Mouse (Mus musculus) heart, embryonic 14.5 days (tissue): ENCODE data around the gene Pdzd2. TPM values are rescaled to one million over a fixed set of nuclear protein-coding genes. Genes with fewer than 3 reads are reported as not detected.

Source experiments
- ATAC-seq: fragments of 200-750 bp; cut with Nextera tagmentation; 2 replicates; pipeline ENCODE4 v1.8.0; 2017; ENCODE audit warnings: low read depth, moderate TSS enrichment; ENCODE audit not compliant: insufficient number of reproducible peaks, insufficient read depth, low FRiP score
- H3K27ac ChIP-seq, 2 experiments: fragments of 200-500 bp in 1 of 2; fragments of 300-500 bp in 1 of 2; sonication (generic) in 1 of 2; replicated peaks in 1 of 2; 2 replicates each; pipeline ENCODE4 v1.5.1; 2012 to 2014; ENCODE audit warnings: low read depth in 2 of 2, low read length in 2 of 2, control low read depth in 1 of 2, mild to moderate bottlenecking in 1 of 2, mixed read lengths in 1 of 2; ENCODE audit not compliant: control insufficient read depth in 1 of 2, insufficient read depth in 1 of 2
- H3K27me3 ChIP-seq: fragments of 300-500 bp; sonication (generic); 2 replicates; pipeline ENCODE4 v1.6.1; 2014; ENCODE audit warnings: mild to moderate bottlenecking, low read length, control low read depth; ENCODE audit not compliant: control insufficient read depth, insufficient read depth
- H3K36me3 ChIP-seq: fragments of 300-500 bp; sonication (generic); 2 replicates; pipeline ENCODE4 v1.6.1; 2014; ENCODE audit warnings: mild to moderate bottlenecking, control low read depth, low read length, mixed read lengths; ENCODE audit not compliant: control insufficient read depth, insufficient read depth
- H3K4me1 ChIP-seq, 2 experiments: fragments of 200-500 bp in 1 of 2; fragments of 300-500 bp in 1 of 2; sonication (generic) in 1 of 2; 2 replicates each; pipeline ENCODE4 v1.6.1; 2012 to 2014; ENCODE audit warnings: low read length in 2 of 2, control low read depth in 1 of 2, mixed read lengths in 1 of 2; ENCODE audit not compliant: control insufficient read depth in 2 of 2, insufficient read depth in 2 of 2
- H3K4me2 ChIP-seq: fragments of 300-500 bp; sonication (generic); 2 replicates; pipeline ENCODE4 v1.6.1; 2014; ENCODE audit warnings: mild to moderate bottlenecking, low read length
- H3K4me3 ChIP-seq, 2 experiments: fragments of 200-500 bp in 1 of 2; fragments of 300-500 bp in 1 of 2; sonication (generic) in 1 of 2; 2 replicates each; pipeline ENCODE4 v1.5.1; 2012 to 2014; ENCODE audit warnings: low read length in 2 of 2, mild to moderate bottlenecking in 2 of 2, control low read depth in 1 of 2, low read depth in 1 of 2, moderate library complexity in 1 of 2; ENCODE audit not compliant: control insufficient read depth in 1 of 2, insufficient read depth in 1 of 2
- H3K9ac ChIP-seq: fragments of 300-500 bp; sonication (generic); 2 replicates; pipeline ENCODE4 v1.6.1; 2014; ENCODE audit warnings: mild to moderate bottlenecking, low read length
- H3K9me3 ChIP-seq: fragments of 300-500 bp; sonication (generic); 2 replicates; pipeline ENCODE4 v1.6.1; 2016; ENCODE audit warnings: low read length, control low read depth; ENCODE audit not compliant: control insufficient read depth
- WGBS: fragments of 180-500 bp; shearing (Covaris S2); extraction: QIAGEN DNeasy Blood & Tissue Kit; methylation state at CpG from one replicate; pipeline ENCODE4 v1.1.7; 2014; 5-methylcytosine and 5-hydroxymethylcytosine counted together
- polyA plus RNA-seq: library from polyadenylated mRNA; unstranded; fragments of >200 nt; fragmentation: Nextera tagmentation; extraction: Ambion mirVana; gene quantifications from 2 replicates; pipeline ENCODE4 v1.2.1, GENCODE M21; 2014

The Pdzd2 gene
- polyA plus RNA-seq, 1 experiment from 2014 or later = 16.8 TPM

GRCm38 (mm10) chr15:12427818-12428217, 311.9 kb downstream of the Pdzd2 start:
- H3K4me3 ChIP-seq = no peak overlapping the region
- H3K4me1 ChIP-seq = peaks cover 0 to 6% of the 10 kb centered on the region in 2 experiments; a peak in 2 of 4 replicates
- H3K27me3 ChIP-seq = no peaks in the 10 kb centered on the region
- H3K4me2 ChIP-seq = no peak overlapping the region
- no peaks in the 10 kb centered on the region for H3K36me3 ChIP-seq
- H3K27ac ChIP-seq = no peak overlapping the region
- no peak overlapping the region for H3K9ac ChIP-seq
- H3K9me3 ChIP-seq = no peaks in the 10 kb centered on the region
- no peak for ATAC-seq
- WGBS = 77% methylated on average over 6 of the region's 6 CpGs

- no peaks in the 10 kb centered on the region for H3K27me3 ChIP-seq
- ATAC-seq = no peak
- H3K9ac ChIP-seq = no peak overlapping the region
- H3K9me3 ChIP-seq = no peaks in the 10 kb centered on the region
- no peak overlapping the region for H3K27ac ChIP-seq
- no peaks in the 10 kb centered on the region for H3K36me3 ChIP-seq
- no peaks in the 10 kb centered on the region; a peak in 1 of 4 replicates for H3K4me1 ChIP-seq
- 89% methylated on average over 6 of the region's 6 CpGs for WGBS
- H3K4me3 ChIP-seq = no peak overlapping the region
- no peak overlapping the region for H3K4me2 ChIP-seq
Measured at GRCm38 (mm10) chr15:12426342-12426741, 313.4 kb downstream of the Pdzd2 start.

- ATAC-seq = no peak
- no peaks in the 10 kb centered on the region for H3K4me1 ChIP-seq
- H3K4me2 ChIP-seq = no peak overlapping the region
- no peaks in the 10 kb centered on the region for H3K36me3 ChIP-seq
- no peaks in the 10 kb centered on the region for H3K27me3 ChIP-seq
- 59% methylated on average over 13 of the region's 13 CpGs for whole genome bisulfite sequencing
- no peaks in the 10 kb centered on the region for H3K9me3 ChIP-seq
- H3K27ac ChIP-seq = no peak overlapping the region
- no peak overlapping the region for H3K4me3 ChIP-seq
- no peak overlapping the region for H3K9ac ChIP-seq
Measured at GRCm38 (mm10) chr15:12425049-12425627, 314.6 kb downstream of the Pdzd2 start.

- Histone ChIP-seq H3K4me2 (no peak overlapping the region), H3K27ac (no peak overlapping the region)
- no peak for ATAC-seq
Measured at GRCm38 (mm10) chr15:12424187-12424586, 315.5 kb downstream of the Pdzd2 start.

GRCm38 (mm10) chr15:12420915-12421314, 318.8 kb downstream of the Pdzd2 start:
- Histone ChIP-seq H3K9me3 (no peaks in the 10 kb centered on the region), H3K36me3 (no peaks in the 10 kb centered on the region; the same call in 1 of the 2 replicates), H3K4me3 (no peak overlapping the region), H3K4me2 (no peak overlapping the region), H3K27ac (no peak overlapping the region), H3K27me3 (no peaks in the 10 kb centered on the region), H3K4me1 (no peaks in the 10 kb centered on the region), H3K9ac (no peak overlapping the region)
- no peak for ATAC-seq
- WGBS = 88% methylated on average over 8 of the region's 8 CpGs

More at GRCm38 (mm10) chr15:12424187-12424586, 315.5 kb downstream of the Pdzd2 start:
- no peaks in the 10 kb centered on the region for H3K27me3 ChIP-seq
- no peaks in the 10 kb centered on the region for H3K36me3 ChIP-seq
- no peaks in the 10 kb centered on the region for H3K9me3 ChIP-seq
- H3K4me1 ChIP-seq = no peaks in the 10 kb centered on the region
- no peak overlapping the region for H3K9ac ChIP-seq
- WGBS = 75% methylated on average over 5 of the region's 5 CpGs
- H3K4me3 ChIP-seq = no peak overlapping the region

GRCm38 (mm10) chr15:12420376-12420775, 319.3 kb downstream of the Pdzd2 start:
- ATAC-seq = no peak
- no peak overlapping the region for H3K4me2 ChIP-seq
- H3K4me1 ChIP-seq = no peaks in the 10 kb centered on the region
- no peaks in the 10 kb centered on the region for H3K27me3 ChIP-seq
- no peaks in the 10 kb centered on the region; the same call in 1 of the 2 replicates for H3K36me3 ChIP-seq
- WGBS = 86% methylated on average over 10 of the region's 10 CpGs
- no peak overlapping the region for H3K9ac ChIP-seq
- no peaks in the 10 kb centered on the region for H3K9me3 ChIP-seq
- no peak overlapping the region for H3K4me3 ChIP-seq
- H3K27ac ChIP-seq = no peak overlapping the region

DNA sequence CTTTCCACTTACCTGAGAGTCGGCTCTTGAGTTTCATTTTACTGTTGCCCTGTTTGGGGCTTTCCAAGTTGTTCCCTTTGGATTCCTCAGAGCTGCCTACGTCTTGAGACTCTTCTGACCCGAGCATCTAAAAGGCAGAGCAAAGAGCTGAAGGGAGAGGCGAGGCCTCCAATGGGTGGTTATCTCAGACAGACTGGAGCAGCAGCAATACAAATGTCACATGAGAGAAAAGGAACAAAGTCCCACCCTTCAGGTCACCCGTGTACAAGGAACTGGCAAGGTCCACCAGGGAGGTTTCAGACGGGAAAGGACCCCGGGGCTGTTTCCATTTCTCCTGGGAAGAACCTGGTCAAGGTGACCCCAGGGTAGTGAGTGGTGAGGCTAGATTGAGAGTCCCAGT, 320.3 kb downstream of the Pdzd2 start:
- no peaks in the 10 kb centered on the region for H3K9me3 ChIP-seq
- 65% methylated on average over 7 of the region's 7 CpGs for WGBS
- no peak overlapping the region for H3K4me3 ChIP-seq
- no peaks in the 10 kb centered on the region for H3K4me1 ChIP-seq
- no peak for ATAC-seq
- no peaks in the 10 kb centered on the region; the same call in 1 of the 2 replicates for H3K36me3 ChIP-seq
- H3K27ac ChIP-seq = no peak overlapping the region
- H3K4me2 ChIP-seq = no peak overlapping the region
- H3K27me3 ChIP-seq = no peaks in the 10 kb centered on the region
- no peak overlapping the region for H3K9ac ChIP-seq
